Mouse (Mus musculus): ENCODE data around the gene Apob.
"Not testable (repeated sequence)": the region's sequence is repeated elsewhere in the genome, so short reads cannot be mapped to it uniquely, and the experiment has no call there.

The Apob gene

GRCm38 (mm10) chr12:7977466-7978189 is at the start of gene Apob:
Gene Apob, plus strand, starts transcription at chr12:7977648.
- DNase-seq (ENCODE audit: low spot score), result no peak

- no peak for DNase-seq (ENCODE audit: low spot score)
Observed at GRCm38 (mm10) chr12:7932405-7932920, 45.0 kb upstream of the Apob start.

GRCm38 (mm10) chr12:7950098-7950745 is 27.2 kb upstream of the Apob start:
- no peak for DNase-seq (ENCODE audit: low spot score)

GRCm38 (mm10) chr12:7958851-7959250 is 18.6 kb upstream of the Apob start:
- DNase-seq (ENCODE audit: low spot score), result no peak

GRCm38 (mm10) chr12:7959310-7959918 is 18.0 kb upstream of the Apob start:
- no peak for DNase-seq (ENCODE audit: low spot score)

GRCm38 (mm10) chr12:7962314-7962927 is 15.0 kb upstream of the Apob start:
- DNase-seq (ENCODE audit: low spot score), result no peak

- DNase-seq (ENCODE audit: low spot score), result no peak
Observed at GRCm38 (mm10) chr12:7967221-7967620, 10.2 kb upstream of the Apob start.

- DNase-seq (ENCODE audit: low spot score), result no peak
Observed at GRCm38 (mm10) chr12:7970301-7970700, 7.1 kb upstream of the Apob start.

GRCm38 (mm10) chr12:7970817-7971216 is 6.6 kb upstream of the Apob start:
- no peak for DNase-seq (ENCODE audit: low spot score)

- no peak for DNase-seq (ENCODE audit: low spot score)
Observed at GRCm38 (mm10) chr12:7971736-7972135, 5.7 kb upstream of the Apob start.

- no peak for DNase-seq (ENCODE audit: low spot score)
Observed at GRCm38 (mm10) chr12:7973773-7974322, 3.6 kb upstream of the Apob start.

GRCm38 (mm10) chr12:7978190-7978884 is 889 bp downstream of the Apob start:
- no peak for DNase-seq (ENCODE audit: low spot score)

- DNase-seq (ENCODE audit: low spot score), result no peak
Observed at GRCm38 (mm10) chr12:7984411-7984810, 7.0 kb downstream of the Apob start.

- DNase-seq (ENCODE audit: low spot score), result no peak
Observed at GRCm38 (mm10) chr12:7990804-7991203, 13.4 kb downstream of the Apob start.

GRCm38 (mm10) chr12:7991570-7991969 is 14.1 kb downstream of the Apob start:
- DNase-seq (ENCODE audit: low spot score), result no peak

- no peak for DNase-seq (ENCODE audit: low spot score)
Observed at GRCm38 (mm10) chr12:8020931-8021330, 43.5 kb downstream of the Apob start.

GRCm38 (mm10) chr12:8029520-8029919 is 52.1 kb downstream of the Apob start:
- no peak for DNase-seq (ENCODE audit: low spot score)

GRCm38 (mm10) chr12:8030057-8030456 is 52.6 kb downstream of the Apob start:
- no peak for DNase-seq (ENCODE audit: low spot score)

- DNase-seq (ENCODE audit: low spot score), result not testable (repeated sequence)
Observed at GRCm38 (mm10) chr12:8031169-8031568, 53.7 kb downstream of the Apob start.

- DNase-seq (ENCODE audit: low spot score), result no peak
Observed at GRCm38 (mm10) chr12:8031595-8032358, 54.3 kb downstream of the Apob start.

GRCm38 (mm10) chr12:8032359-8032755 is 54.9 kb downstream of the Apob start:
- no peak for DNase-seq (ENCODE audit: low spot score)
